Mouse (Mus musculus) neutrophil, adult 5-6 weeks (primary cell): Measurements from ENCODE around the gene Tln2. TPM values are rescaled to one million over a fixed set of nuclear protein-coding genes. Genes with fewer than 3 reads are reported as not detected.

Source experiments
- ATAC-seq: fragments of 151-379, 151-347 bp; 2 replicates; pipeline ENCODE4 v1.8.0; 2017; ENCODE audit warnings: mild to moderate bottlenecking, moderate TSS enrichment; ENCODE audit not compliant: insufficient number of reproducible peaks, poor library complexity, low FRiP score, severe bottlenecking; ENCODE audit errors: extremely low read depth
- total RNA-seq: library from RNA; stranded (forward); fragments of 200-1000 nt; gene quantifications from 2 replicates; pipeline ENCODE4 v1.2.3, GENCODE M21; 2017

Tln2 gene
- total RNA-seq, 1 experiment from 2014 or later: not detected

DNA sequence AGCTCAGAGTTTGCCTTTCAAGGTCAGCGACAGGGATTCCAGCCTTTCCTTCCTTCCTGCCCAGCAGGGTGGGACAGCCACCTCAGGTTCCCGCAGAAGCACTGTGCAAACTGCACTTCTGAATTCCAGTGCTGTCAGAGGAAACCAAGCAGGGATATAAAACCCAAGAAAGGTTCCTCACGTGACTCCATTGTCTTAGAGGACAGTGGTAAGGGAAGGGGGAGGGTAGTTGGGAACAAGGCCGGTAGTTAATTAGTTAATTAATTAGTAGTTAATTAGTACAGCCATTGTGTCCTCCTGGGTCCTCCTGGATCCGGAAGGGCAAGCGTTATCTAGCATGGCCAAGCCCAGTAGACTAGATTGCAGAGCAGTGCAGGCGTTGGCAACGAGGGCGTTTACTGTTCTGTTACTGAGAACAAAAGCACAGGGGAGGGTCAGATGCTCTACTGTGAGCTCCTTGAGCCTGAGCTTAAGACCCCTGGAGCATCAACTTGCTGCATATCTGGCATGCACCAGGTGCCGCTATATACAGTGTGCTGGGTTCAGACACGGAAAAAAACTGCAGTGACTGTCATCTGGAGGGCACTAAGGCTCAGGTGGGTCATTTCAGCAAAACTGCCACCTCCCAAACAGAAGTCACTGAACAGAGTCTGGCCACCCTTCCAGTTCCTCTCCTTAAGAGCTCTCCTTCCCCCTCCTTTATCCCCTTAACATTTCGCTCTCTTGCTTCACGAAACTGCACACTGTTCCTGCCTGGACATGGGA lies 298.5 kb downstream of the Tln2 start:
- no peak for ATAC-seq

DNA sequence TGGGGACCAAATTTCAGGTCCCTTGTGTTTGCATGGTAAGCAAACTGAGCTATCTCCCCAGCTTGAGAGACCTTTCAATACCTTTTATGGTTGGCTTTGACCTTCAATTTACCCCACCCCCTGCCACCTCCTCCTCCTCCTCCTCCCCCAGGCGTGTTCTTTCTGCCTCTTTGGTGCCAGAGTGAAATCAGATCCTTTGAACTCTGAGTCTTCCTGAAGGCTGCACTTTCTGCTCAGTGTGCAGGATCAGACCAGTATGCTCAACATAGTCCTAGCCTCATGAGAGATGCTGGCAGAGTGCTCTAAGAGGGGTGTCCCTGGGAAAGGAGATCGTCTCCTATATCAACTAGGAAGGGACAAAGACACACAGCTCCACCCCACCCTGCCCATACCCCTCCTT lies 309.4 kb downstream of the Tln2 start:
- ATAC-seq: no peak

DNA sequence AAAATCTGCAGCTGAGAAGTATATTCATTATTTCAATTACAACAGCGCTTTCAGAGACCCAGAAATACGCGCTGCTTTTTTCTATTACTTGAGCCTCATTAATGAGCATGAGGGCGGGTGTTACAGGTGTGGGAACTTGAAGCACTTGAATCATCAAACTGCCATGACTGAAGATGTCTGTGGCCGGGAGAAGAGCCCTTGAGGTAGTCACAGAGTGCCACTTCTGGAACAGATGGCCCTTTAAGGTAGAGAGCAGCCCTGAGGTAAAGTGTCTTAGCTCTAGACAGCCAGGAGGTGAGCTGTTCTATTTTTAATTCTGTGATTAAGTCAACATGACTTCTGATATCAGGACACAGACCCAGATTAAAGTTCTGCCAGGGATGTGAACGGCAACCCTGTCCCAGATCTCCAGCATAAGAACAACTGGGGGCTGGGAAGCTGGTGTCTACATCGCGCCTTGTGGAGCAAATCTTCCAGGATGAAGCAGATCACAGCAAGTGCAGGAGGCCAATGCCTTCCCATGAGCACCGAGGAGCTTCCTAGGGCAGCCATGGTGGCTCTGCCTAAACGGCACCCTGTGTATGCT lies 312.0 kb downstream of the Tln2 start:
- ATAC-seq: no peak

DNA sequence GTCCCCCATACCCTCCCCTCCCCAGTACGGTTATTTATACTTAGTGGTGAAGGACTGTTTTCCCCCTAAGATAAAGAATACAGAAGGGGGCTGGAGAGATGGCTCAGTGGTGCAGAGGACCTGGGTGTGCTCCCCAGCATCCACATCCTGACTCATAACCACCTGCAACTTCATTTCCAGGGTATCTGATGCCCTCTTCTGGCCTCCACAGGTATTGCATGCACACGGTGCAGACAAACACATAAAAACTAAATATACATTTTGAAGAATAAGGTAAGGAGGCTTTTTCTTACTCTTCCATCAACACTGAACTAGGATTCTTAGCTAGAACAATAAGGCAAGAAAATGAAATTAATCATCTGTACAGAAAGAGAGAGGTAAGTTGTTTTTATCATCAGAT lies 314.2 kb downstream of the Tln2 start:
- no peak for ATAC-seq

DNA sequence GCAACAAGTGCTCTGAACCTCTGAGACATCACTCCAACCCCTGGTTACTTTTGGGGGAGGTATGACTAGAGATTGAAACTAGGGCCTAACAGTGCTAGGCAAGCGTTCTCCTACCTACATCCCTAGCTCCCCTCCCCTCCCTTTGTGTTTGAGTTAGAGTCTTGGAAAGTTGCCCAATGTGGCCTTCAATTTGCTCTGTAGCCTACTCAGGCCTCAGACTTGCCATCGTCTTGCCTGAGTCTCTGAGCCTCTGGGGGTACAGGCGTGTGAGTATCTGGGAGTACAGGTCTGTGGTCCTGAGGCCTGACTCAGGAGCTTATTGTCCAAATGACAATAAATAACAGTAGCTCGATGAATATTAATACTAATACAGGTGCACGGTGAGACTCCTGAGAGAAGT lies 317.8 kb downstream of the Tln2 start:
- no peak for ATAC-seq

DNA sequence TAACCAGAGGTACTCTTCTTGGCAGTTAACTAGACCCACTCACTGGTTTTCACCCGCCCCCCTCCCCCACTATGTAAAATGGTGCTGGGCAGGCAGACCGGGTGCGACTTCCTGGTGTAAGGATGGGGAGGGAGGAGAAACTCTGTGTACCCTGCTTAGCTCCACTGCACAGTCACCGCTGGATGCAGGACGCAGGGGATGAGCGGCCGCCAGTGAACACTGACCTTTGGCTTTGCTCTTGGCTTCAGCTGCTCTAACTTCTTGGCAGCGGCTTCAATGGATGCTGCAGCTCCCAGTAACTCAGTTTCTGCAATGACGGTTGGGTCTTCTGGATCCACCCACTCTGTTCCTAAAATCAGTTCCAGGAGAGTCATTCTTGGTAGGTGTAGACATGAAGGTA lies 319.0 kb downstream of the Tln2 start:
- no peak for ATAC-seq

DNA sequence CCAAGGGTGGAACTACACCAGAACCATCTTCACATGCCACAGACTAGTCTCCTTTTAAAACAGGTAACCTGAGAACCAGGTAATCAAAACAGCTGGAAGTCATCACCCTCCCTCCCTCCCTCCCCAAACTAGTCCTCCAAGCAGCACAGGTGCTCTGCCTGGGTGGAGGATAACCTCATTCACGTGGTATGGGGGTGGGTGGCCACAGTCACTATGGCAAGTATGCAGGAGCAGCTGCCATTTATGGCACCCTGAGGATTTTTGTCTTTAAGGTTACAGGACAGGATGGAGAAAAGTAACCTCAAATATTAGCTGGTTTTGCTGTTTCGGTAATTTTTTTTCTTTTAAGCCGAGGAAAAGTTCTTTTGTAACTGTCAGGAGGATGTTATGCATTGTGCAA lies 322.5 kb downstream of the Tln2 start:
- ATAC-seq: no peak

DNA sequence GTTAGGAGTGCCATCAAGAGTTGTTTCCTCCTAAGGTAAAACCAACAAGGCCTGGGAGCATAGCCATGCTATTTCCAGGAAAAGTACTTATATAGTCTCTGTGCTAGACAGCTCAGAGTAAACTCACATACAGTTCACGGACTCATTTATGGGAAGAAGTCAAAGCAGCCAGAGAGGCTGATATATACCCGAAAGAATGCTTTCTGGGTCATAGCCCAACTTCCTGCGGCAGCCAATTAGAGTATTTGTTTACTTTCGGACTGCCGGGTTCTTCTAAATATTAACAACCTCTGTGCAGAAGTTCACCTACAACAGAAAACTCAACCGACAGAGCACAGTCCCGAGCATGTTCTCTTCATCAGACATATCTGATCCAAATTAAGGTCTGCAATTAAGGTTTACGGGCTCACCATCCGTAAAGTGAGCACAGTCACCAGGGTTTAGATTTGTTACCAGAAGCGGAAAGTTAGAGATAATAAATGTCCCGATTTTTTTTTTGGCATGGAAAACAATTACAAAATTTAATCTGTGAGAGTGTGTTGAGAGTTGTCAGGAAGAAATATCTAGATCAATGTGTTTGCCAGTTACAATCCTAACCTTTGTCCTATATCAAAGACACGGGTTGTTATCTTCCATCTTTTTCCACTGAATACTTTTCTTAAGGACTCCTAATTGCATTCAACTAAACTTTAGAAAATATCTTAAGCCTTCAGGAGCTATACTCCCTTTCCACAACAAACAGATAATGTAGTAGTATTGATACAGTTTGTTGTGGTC lies 323.9 kb downstream of the Tln2 start:
- ATAC-seq: no peak

DNA sequence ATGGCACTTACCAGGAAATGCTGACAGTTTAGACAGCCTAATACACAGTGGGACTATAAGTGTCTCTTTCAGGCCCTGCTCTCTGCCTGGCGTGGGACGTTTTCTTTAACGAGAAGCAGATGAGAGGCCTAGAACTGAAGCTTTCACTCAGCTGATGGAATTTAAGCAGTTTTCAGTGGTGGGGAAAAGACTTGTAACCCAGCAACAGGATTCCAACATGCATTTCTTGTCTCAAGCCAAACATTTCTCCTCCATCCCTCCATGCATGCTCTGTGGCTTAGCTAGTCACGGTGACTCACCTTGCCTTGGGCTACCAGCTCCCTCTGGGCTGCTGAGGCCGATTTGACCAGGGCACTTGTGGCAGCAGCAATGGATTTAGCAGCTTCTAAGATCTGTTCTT lies 330.5 kb downstream of the Tln2 start:
- ATAC-seq: no peak

DNA sequence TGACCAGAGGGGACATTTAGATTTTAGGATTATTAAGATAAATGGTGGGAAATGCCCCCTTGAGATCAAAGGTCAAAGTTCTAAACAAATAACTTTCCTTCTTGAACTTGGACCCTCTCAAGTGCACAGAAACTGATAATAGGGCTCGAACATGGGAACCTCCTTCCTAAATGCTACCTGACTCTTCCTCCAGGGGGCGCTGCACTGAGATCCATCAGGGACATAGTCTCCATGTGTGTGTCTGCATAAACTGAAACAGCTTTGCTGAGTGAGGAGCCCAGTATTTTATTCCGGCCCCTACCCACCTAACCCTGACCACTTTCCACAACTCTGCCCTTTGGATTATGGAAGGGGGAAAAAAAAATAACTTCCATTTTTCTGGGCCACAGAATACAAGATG lies 339.1 kb downstream of the Tln2 start:
- no peak for ATAC-seq

DNA sequence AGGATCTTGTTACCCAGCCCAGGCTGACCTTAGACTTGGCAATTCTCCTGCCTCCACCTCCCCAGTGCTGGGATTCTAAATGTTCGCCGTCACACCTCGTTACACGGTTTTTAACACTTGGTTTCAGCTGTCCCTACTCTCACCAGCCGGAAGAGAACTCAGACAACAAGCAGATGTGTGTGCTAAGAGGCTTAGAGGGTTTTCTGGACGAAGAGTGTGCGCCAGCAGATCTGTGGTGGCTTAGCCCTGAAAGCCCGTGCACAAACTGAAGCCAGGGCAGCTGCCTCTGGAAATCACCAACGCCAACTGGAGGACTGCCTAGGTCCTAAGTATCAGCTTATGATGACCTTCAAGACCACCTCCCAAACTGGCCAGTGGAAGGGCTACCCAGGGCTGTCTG lies 341.5 kb downstream of the Tln2 start:
- no peak for ATAC-seq

DNA sequence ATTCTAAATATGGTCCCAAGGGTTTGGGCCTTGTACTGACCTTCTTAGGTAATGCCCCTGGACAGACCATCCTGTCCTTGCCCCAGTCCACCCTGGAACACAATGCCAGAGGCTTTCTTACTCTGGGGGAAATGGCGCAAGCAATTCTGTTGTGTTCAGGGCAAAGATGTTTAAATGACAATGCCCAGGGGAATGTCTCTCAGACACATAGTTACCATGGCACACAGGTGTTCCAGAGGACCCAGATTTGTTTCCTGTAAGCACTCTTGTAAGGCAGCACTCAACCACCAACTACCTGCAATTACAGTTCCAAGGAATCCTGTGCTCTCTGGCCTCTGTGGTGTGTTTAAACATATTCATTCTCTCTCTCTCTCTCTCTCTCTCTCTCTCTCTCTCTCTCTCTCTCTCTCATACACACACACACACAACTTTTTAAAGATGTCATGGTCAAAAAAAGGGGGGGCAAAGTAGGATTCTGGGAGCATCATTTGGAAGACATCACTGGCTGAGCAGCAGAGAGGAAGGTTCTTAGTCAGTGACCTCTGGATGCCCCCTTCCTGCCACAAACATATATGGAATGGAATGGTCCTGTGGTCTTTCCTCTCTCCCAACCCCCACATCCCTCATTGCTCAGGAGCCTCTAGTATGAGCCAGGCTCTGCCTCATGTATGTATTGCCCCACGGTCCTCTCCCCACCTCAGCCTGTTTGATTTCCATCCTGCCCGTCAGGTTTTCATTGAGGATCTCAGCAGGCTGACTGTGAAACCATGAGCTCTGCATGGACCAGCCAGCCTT lies 345.1 kb downstream of the Tln2 start:
- ATAC-seq: no peak

DNA sequence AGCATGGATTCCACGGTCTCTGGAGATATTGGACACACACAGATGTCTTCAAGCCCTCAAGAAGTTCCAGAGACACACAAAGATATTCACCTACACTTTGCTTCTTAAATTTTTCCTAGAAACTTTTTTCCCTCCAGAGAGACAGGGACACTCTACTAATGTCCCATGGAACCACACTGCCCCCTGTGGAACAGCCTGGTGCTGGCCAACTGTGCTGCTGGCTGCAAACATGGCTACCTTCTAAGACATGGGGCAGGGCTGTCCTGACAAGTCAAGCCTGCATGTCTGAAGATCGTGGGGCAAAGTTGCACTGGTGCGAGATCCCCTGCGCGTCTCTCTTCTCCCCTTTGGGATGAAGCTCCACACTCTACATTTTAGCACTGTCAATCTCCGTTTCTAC lies 346.2 kb downstream of the Tln2 start:
- ATAC-seq: no peak

DNA sequence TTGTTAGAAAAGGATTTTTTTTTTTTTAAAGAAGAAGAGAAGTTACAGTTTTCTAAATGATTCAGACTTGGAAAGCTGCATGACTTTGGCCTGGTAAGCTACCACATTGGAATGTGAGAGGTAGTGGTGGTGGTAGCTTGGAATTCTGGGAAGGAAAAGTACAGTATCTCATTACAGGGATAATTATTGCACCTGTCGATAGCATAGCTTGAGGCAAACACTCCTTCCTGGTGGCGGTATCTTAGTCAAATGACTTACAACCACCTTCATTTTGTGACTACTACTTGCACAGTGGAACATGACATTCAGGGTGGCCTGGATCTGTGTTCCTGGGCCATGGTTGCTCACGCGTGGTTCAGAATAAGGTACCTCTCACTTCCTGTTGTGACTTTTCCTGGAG lies 348.3 kb downstream of the Tln2 start:
- ATAC-seq: no peak

DNA sequence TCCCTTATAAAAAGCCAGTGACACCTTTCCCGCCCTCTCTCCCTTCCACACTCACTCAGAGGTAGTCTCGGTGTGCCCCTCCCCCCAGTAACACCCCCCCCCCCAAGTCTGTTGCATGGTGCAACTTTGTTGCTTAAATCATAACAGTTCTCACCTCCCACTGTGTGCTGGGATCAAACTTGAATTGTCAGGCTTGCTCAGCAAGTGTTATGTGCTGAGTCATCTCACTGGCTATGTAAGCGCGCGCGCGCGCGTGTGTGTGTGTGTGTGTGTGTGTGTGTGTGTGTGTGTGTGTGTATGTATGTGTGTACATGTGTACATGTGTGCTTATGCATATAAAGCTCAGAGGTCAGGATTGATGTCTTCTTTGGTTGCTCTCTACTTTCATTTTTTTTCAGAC lies 350.1 kb downstream of the Tln2 start:
- ATAC-seq: no peak

DNA sequence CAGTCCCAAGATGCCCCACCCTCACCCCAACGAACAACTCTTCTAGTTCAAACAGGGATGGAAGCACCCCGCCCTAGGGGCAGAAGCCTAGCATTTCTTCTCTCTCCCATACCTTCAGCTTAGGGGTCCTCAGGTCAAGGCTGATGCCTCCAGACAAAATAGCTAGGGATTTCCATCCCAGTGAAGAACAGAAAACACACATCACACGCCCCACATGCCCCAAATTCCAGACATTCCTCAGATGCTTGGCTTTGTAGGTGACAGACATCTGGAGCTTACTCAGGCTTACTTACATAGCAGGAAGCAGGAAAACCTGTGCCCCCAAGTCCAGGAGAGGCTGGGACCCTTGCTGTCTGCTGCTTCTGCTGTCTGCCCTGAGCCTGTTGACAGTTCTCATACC lies 351.1 kb downstream of the Tln2 start:
- ATAC-seq: no peak

DNA sequence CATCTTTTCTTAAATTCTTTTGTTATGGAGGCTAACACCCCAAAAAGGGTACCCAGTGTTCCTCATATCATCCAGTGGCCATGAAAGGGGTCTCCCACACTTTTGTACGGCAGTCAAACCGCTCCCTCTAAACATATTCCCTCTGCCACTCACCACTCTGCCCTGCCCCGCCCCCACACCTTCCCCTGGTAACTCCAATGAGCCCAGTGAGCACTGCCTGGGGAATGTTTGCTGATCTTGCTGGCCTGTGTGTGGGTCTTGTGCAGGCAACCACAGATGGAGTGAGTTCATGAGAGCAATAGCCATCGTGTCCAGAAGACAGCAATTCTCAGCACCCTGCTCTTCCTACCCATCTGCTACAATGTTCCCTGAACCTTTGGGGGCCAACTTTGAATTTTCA lies 354.3 kb downstream of the Tln2 start:
- no peak for ATAC-seq

DNA sequence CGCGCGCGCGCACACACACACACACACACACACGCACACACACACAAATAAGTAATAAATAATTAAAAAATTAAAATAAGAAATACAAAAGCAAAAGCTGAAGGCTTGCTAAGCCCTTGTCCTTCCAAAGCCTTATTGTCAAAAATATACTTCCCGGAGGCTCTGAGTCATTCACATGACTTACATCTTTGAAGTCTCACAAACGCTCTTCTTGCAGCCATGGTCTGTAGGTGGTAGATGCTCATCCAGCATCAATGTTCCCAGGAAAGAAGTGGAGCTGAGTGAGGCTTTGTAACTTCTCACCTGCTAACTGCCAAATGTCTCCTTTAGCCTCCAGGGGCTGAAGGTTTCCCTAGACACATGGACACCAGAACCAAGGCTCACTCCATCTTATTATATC lies 362.9 kb downstream of the Tln2 start:
- no peak for ATAC-seq

DNA sequence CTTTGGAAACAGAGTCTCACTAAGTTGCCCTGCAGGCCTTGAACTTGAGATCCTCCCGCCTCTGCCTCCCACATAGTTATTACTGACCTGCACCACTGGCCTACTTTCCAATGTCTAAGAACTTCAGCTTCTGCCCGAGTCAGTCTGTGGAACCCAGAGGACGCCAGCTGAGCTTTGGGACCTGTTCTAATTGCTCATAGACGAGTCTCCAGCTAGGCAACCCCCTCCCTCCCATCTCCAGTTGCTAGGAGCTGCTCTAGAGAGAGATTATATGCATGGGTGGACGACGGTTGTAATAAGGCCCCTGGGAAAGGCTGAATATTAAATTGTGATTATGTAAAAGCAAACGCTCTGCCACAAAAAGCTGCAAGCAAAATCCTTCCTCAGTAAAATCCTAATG lies 364.2 kb downstream of the Tln2 start:
- no peak for ATAC-seq
